Mouse (Mus musculus): Measurements from ENCODE around the gene Ank3. TPM values are rescaled to one million over a fixed set of nuclear protein-coding genes. Genes with fewer than 3 reads are reported as not detected.

The Ank3 gene
- polyA plus RNA-seq, 1 experiment from 2014 or later: not detected

DNA sequence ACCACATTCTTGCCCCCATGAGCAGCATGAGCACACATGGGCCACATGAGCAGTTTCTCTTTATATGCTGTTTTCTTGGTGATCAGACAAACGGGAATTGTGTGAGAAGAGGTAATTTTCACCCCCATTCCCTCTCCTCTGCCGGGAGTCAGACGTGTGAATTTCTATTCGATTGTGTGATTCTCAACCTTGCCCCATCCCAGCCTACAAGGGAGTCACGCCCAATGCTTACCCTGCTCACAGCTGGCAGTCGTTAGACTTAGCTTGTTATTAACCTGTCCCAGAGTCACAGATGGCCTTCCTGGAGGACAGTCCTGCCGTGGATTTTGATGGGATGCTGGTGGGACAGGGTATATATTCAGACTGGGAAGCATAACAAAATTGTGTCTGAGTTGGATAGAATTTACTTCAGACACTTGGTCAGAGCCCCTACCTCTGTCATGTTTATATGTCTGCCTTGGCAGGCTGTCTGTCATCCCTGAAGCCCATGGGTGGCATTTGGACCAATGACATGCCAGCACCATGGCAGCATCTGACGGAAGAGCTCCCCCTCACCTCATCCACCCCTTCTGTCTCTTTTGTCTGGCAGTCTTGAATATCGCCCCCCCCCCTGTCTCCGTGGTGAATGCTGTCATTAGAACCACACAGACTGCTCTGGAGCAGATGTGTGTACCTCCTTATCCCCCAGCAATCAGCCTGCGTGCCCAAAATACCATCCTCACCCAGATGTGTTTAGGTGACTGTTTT lies 237.5 kb downstream of the Ank3 start:
- Histone ChIP-seq H3K4me3 (ENCODE audit: inconsistent target) (no peak overlapping the region), H3K79me2 (ENCODE audit: inconsistent target) (no peaks in the 10 kb centered on the region), H3K27ac (no peak overlapping the region), H3K36me3 (ENCODE audit: inconsistent target) (no peaks in the 10 kb centered on the region)
- 75% methylated on average over 10 of the region's 11 CpGs for WGBS (ENCODE audit: missing documents)

DNA sequence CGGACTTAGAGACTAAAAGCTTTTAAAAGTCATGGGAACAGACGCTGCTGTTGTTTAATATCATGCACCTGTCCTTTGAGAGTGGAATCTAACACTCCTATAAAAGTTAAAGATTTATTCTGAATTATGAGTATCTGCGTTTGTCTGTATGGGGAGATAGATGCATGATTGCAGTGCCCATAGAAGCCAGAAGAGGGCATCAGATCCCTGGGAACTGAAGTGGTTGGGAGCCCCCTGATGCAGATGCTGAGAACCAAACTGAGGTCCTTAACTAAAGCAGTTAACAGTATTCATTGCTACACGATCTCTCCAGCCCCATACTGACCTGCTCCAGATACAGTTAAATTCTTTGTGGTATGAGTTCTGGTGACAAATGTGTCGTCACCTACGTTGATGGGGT lies 240.6 kb downstream of the Ank3 start:
- Histone ChIP-seq H3K27ac (no peak overlapping the region), H3K79me2 (ENCODE audit: inconsistent target) (no peaks in the 10 kb centered on the region), H3K36me3 (ENCODE audit: inconsistent target) (no peaks in the 10 kb centered on the region), H3K4me3 (ENCODE audit: inconsistent target) (no peak overlapping the region)
- 89% methylated on average over 6 of the region's 6 CpGs for WGBS (ENCODE audit: missing documents)

DNA sequence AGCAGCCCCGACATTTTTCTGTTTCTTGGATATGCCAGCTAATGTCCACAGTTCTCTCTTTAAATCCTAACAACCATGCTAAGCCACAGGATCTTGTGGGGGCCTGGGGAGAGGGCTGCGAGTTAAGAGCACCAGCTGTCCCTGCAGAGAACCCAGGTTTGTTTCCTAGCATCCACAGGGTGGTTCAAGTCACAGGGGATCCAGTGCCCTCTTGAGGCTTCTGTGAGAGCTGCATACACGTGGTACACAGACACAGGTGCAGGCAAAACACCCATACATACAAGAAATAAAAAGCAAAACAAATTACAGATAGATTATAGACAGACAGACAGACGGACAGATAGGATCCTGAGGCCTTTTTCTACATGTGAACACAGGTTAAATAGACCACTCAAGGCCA lies 242.0 kb downstream of the Ank3 start:
- Histone ChIP-seq H3K79me2 (ENCODE audit: inconsistent target) (no peaks in the 10 kb centered on the region), H3K4me3 (ENCODE audit: inconsistent target) (no peak overlapping the region), H3K36me3 (ENCODE audit: inconsistent target) (no peaks in the 10 kb centered on the region), H3K27ac (no peak overlapping the region)
- WGBS (ENCODE audit: missing documents): 83% methylated on average over 4 of the region's 4 CpGs

DNA sequence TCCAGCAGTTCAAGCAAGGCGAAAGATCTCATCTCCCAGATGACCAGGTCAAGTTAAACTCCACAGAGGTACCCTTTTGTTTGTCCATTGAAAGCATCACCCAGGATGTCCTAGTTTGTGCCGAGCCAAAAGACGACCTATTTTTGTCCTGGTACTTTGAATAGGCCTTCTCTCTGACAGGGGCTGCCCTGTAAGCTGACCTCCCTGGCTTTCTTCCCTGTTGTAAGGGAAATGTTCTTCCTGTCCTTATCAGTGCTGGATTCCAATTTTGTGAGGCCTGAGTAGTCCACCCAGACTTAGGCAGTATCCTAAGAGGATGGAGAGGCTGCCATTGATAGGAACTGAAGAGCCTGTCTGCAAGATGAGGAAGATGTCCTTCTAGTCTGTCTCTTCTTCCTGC lies 244.9 kb downstream of the Ank3 start:
- H3K27ac ChIP-seq: no peak overlapping the region
- H3K36me3 ChIP-seq (ENCODE audit: inconsistent target): no peaks in the 10 kb centered on the region
- no peaks in the 10 kb centered on the region for H3K79me2 ChIP-seq (ENCODE audit: inconsistent target)
- WGBS (ENCODE audit: missing documents): 64% methylated on average over 3 of the region's 3 CpGs
- H3K4me3 ChIP-seq (ENCODE audit: inconsistent target): no peak overlapping the region

DNA sequence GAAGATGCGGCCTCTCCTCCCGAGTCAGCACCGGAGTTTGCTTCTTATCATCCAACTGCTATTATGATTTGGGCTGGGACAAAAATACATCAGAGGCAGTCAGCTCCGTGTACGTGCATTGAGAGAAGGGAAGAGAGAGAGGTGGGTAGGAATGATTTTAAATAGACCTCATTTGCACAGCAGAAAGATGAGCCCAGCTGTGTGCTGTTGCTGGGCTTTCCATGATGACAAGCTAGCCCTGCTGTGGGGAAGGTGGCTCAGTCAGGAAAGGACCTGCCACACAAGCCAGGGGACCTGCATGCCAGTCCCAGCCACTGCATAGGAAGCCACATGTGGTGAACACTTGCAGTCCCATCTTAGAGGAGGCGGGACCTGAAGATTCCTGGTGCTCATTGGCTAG lies 245.4 kb downstream of the Ank3 start:
- no peaks in the 10 kb centered on the region for H3K36me3 ChIP-seq (ENCODE audit: inconsistent target)
- 85% methylated on average over 6 of the region's 6 CpGs for WGBS (ENCODE audit: missing documents)
- no peaks in the 10 kb centered on the region for H3K79me2 ChIP-seq (ENCODE audit: inconsistent target)
- H3K4me3 ChIP-seq (ENCODE audit: inconsistent target): no peak overlapping the region
- no peak overlapping the region for H3K27ac ChIP-seq

DNA sequence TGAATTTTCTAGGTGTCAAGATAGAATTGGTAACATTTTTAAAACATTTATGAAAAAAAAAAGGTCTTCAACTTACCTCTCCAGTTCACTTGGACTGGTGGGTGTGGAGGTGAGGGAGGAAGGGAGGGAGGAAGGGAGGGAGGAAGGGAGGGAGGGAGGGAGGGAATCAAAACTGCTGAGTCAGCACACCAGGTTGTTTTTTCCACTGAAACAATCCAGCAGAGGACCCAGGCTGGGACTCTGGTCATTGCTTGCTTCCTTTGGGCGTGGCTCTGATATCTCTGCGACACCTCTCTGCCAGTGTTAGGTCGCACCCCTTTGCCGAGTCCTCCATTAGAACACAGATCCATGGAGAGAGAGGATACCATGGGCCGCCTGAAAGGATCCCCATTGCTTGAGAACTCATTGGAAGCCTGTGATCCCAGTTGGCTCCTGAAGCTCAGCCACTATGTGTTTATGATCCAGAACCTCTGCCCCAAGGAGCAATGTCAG lies 246.8 kb downstream of the Ank3 start:
- H3K27ac ChIP-seq: no peak overlapping the region
- no peaks in the 10 kb centered on the region for H3K36me3 ChIP-seq (ENCODE audit: inconsistent target)
- WGBS (ENCODE audit: missing documents): 92% methylated on average over 5 of the region's 5 CpGs
- no peaks in the 10 kb centered on the region for H3K79me2 ChIP-seq (ENCODE audit: inconsistent target)
- H3K4me3 ChIP-seq (ENCODE audit: inconsistent target): no peak overlapping the region

DNA sequence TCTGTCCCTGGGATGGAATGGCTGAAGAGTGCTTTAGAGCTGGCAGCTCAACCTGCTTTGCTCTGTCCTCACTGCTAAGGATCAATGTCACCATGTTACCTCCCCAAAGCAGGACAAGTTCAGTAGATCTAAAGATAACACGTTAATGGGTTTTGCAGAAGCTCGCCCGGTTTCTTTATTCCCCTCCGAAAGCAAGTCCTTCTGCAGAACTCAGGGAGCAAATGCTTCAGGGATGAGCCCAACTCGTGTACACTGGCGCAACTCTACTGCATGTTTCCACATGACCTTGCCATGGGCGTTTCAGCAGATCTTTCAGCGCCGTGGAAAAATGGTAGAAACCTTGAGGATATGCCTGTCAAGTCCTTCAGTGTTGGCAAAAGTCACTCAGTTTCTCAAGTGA lies 247.4 kb downstream of the Ank3 start:
- 95% methylated on average over 9 of the region's 9 CpGs for WGBS (ENCODE audit: missing documents)
- H3K79me2 ChIP-seq (ENCODE audit: inconsistent target): no peaks in the 10 kb centered on the region
- H3K27ac ChIP-seq: no peak overlapping the region
- no peaks in the 10 kb centered on the region for H3K36me3 ChIP-seq (ENCODE audit: inconsistent target)
- H3K4me3 ChIP-seq (ENCODE audit: inconsistent target): no peak overlapping the region

DNA sequence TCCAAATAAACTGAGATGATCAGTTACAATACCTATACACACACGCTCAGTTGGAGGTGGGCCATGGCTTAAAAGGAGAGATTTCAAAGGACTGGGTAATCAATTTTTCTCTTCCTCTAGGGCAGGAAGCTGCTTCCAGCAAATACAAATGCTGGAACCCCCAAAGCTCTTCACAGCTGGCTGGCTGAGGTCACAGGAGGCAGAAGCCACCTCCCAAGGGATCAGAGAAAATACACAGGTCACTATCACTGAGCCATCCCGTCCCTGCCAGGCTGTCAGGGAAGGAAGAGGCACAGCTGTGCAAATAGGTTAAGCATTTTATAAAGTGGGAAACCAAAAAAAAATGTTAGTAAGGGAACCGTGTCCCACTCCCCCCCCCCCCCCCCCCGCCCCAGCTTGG lies 251.5 kb downstream of the Ank3 start:
- H3K27ac ChIP-seq: no peak overlapping the region
- H3K36me3 ChIP-seq (ENCODE audit: inconsistent target): no peaks in the 10 kb centered on the region
- 72% methylated on average over 3 of the region's 4 CpGs for WGBS (ENCODE audit: missing documents)
- no peak overlapping the region for H3K4me3 ChIP-seq (ENCODE audit: inconsistent target)
- H3K79me2 ChIP-seq (ENCODE audit: inconsistent target): no peaks in the 10 kb centered on the region

DNA sequence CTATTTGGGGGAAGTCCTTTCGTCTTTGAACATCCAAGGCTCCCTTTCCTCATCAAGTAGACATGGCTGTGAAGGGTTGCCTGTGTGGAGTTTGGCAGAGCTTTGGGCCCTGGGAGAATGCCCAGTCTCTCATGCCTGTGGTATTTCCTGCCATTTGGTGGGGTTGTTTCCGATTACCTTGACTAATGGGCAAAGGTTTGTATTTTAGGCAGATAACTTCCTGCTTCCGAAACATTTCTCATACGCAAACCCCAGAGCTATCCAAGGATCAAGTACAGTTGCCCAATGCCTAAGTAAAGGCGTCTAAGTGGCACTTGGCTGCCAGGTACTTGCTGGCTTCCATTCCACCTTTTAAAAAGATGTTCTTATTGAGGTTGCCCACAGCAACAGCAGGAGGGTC lies 254.1 kb downstream of the Ank3 start:
- WGBS (ENCODE audit: missing documents): 5% methylated on average over 5 of the region's 5 CpGs
- H3K4me3 ChIP-seq (ENCODE audit: inconsistent target): no peak overlapping the region
- H3K36me3 ChIP-seq (ENCODE audit: inconsistent target): no peaks in the 10 kb centered on the region
- no peak overlapping the region for H3K27ac ChIP-seq
- no peaks in the 10 kb centered on the region for H3K79me2 ChIP-seq (ENCODE audit: inconsistent target)

DNA sequence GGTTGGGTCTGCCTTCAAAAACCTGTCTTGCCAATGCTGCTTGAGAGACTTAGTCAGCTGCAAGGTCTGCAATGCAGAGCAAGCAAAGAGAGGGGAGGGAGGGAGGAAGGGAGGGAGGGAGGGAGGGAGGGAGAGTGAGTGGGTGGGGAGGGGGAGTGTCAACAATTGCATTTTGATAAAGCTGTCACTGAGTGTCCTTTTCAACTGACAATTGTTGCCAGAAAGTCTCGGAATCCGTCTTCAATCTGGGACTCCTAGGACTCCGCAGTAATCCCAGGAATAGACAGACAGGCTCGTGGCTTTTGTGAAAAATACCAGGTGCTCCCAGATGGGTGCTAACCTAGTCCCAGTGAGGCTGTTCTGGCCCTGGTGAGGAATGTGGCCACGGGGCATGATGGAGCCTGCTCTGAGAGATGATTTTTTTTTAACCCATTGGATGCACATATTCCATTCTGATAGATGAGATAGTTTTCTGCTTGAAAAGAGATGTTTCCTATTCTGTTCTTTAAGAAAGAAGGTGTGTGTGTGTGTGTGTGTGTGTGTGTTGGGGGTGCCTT lies 254.6 kb downstream of the Ank3 start:
- no peak overlapping the region for H3K4me3 ChIP-seq (ENCODE audit: inconsistent target)
- H3K27ac ChIP-seq: no peak overlapping the region
- whole genome bisulfite sequencing (ENCODE audit: missing documents): 29% methylated on average over 5 of the region's 5 CpGs
- H3K79me2 ChIP-seq (ENCODE audit: inconsistent target): no peaks in the 10 kb centered on the region
- H3K36me3 ChIP-seq (ENCODE audit: inconsistent target): no peaks in the 10 kb centered on the region

DNA sequence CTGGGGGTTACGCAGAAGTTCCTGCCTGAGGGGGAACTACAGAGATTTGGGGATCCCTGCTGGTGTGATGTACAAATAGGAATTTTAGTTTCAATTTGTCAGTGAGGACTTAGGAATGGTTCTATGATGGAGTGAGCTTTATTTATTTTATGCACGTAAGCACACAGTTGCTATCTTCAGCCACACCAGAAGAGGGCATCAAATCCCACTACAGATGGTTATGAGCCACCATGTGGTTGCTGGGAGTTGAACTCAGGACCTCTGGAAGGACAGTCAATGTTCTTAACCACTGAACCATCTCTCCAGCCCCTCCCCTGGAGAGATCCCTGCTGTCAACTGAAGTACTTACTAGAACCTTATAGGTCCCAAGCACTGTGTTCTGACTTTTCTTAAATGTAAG lies 255.6 kb downstream of the Ank3 start:
- Histone ChIP-seq H3K4me3 (ENCODE audit: inconsistent target) (no peak overlapping the region), H3K27ac (no peak overlapping the region), H3K36me3 (ENCODE audit: inconsistent target) (no peaks in the 10 kb centered on the region), H3K79me2 (ENCODE audit: inconsistent target) (no peaks in the 10 kb centered on the region)
- 84% methylated on average over 2 of the region's 2 CpGs for WGBS (ENCODE audit: missing documents)

DNA sequence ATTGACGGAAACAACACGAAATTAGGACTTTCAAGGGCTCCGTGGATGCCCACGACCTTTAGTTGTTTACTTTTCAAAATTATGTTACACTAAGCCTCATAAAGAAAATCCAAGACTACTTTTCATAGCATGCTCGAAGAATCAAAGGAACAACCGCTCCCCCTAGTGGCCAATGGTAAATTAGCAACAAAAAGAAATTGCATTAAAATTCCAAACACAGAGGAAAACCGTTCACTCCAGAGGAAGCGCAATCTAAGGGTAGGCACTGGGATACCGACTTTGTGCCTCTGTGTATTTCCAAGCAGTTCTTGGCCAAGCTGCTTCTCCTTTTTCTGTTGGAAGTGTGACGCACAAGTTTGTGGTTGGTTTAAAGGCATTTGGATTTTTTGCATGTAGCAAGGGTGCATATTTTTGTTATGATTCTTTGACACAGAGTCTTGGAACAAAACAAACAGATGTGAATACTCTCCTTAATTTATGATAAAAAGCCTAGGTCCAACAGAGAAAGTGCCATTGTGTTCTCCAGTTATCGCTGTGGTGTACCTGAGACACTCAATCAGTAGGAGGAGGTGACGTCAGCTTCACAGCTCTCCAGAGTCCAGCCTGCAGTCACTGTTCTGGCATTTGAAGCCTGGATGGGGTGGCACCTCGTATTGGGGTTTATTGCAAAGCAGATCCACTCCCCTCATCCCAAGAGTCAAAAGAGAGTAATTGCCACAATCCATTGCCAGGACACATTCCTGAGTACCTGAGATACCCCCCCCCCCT lies 256.5 kb downstream of the Ank3 start:
- no peaks in the 10 kb centered on the region for H3K79me2 ChIP-seq (ENCODE audit: inconsistent target)
- WGBS (ENCODE audit: missing documents): 18% methylated on average over 13 of the region's 13 CpGs
- no peak overlapping the region for H3K27ac ChIP-seq
- no peaks in the 10 kb centered on the region for H3K36me3 ChIP-seq (ENCODE audit: inconsistent target)
- H3K4me3 ChIP-seq (ENCODE audit: inconsistent target): no peak overlapping the region

DNA sequence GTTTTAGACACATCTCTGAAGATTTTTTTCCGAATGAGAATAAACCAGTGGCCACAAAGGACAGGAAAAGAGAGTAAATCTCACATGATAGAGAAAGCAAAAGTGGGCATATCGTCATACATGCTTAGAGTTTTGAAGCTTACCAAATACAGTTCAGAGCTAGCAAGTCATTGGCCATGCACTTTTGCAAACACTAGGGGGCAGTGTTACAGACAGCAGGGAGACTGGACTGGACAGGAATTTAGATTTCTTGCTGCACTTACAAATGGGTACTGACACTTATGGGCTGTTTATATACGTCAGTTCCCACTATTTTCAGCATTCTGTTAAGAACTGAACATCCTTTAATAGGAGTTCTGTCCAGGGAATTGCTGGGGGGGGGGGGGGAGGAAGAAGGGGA lies 257.7 kb downstream of the Ank3 start:
- no peak overlapping the region for H3K27ac ChIP-seq
- no peak overlapping the region for H3K4me3 ChIP-seq (ENCODE audit: inconsistent target)
- H3K79me2 ChIP-seq (ENCODE audit: inconsistent target): no peaks in the 10 kb centered on the region
- 3% methylated on average over 3 of the region's 3 CpGs for WGBS (ENCODE audit: missing documents)
- no peaks in the 10 kb centered on the region for H3K36me3 ChIP-seq (ENCODE audit: inconsistent target)

DNA sequence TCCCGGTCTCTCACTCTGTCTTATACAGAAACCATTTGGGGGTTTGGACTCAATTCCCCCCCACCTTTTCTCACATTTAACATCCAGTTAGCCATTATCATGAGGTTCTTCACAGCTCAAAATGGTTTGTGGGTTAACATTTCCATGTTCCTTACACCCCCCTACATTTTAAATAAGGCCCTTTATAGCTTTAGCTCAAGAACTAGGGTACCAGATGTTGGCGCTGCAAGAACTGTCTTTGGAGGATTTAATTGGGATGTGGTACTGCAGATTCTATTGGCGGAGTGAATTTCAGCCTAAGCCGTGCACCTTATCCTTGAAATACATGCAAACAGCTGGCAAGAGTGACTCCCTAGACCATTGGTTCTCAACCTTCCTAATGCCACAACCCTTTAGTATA lies 261.2 kb downstream of the Ank3 start:
- H3K4me3 ChIP-seq (ENCODE audit: inconsistent target): no peak overlapping the region
- H3K36me3 ChIP-seq (ENCODE audit: inconsistent target): no peaks in the 10 kb centered on the region
- WGBS (ENCODE audit: missing documents): 85% methylated on average over 4 of the region's 4 CpGs
- H3K27ac ChIP-seq: no peak overlapping the region
- H3K79me2 ChIP-seq (ENCODE audit: inconsistent target): no peaks in the 10 kb centered on the region

DNA sequence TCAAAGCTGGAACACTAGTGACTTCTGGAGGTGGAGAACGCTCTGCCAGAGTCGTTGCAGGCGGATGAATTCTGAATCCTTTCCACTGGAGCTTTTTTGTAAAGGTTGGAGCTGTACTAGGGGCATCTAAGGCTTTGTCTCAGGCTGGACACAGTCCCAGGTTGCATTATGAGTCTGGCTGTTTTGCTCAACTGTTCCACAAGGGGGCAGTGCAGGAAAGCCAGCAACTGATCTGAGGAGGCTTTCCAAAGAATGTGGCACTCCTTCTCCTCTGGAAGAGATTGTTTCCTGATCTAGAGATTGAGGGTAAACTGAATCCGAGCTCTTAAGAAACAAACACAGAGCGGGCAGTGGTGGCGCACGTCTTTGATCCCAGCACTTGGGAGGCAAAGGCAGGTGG lies 263.8 kb downstream of the Ank3 start:
- WGBS (ENCODE audit: missing documents): 12% methylated on average over 5 of the region's 7 CpGs
- Histone ChIP-seq H3K36me3 (ENCODE audit: inconsistent target) (no peaks in the 10 kb centered on the region), H3K27ac (no peak overlapping the region), H3K79me2 (ENCODE audit: inconsistent target) (no peaks in the 10 kb centered on the region), H3K4me3 (ENCODE audit: inconsistent target) (no peak overlapping the region)
